Mouse (Mus musculus): ENCODE measurements around the gene Sirt6. TPM values are rescaled to one million over a fixed set of nuclear protein-coding genes. Genes with fewer than 3 reads are reported as not detected.

Sirt6 gene
- total and polyA plus RNA-seq, 3 experiments: 10.5 to 38.2 TPM; not detected in 1

DNA sequence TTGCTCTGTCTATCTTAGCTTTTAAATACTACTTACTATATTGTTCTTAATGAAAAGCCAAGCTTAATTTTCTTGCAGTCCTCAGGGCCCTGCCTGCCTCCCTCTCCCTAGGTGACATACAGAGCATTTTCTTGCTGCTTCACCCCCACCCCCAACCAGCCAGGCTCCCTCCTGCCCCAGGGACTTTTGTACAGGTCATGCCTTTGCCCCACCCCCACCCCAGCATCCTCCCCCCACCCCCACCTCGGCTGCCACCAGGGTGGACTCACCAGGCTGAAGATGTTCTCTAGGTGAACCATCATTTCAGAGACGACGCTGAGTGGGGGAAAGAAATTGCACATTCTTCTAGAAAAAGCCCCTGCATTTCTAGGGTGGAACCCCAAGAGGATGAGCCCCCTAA, 29.3 kb downstream of the Sirt6 start:
- Histone ChIP-seq H3K4me3 (ENCODE audit: control insufficient read depth in 1 of 2, insufficient read depth in 1 of 2, low read depth in 2 of 2, low read length in 2 of 2) (no peak overlapping the region), H3K79me2 (ENCODE audit: control insufficient read depth, insufficient read depth, low read length, poor library complexity) (no peaks in the 10 kb centered on the region; the same call in 1 of the 2 replicates), H3K4me1 (ENCODE audit: control insufficient read depth in 1 of 2, insufficient read depth in 2 of 2, low read length in 2 of 2) (peaks cover 5 to 15% of the 10 kb centered on the region in 2 experiments), H3K27me3 (ENCODE audit: control insufficient read depth in 1 of 2, insufficient read depth in 2 of 2, low read length in 2 of 2) (no peaks in the 10 kb centered on the region), H3K36me3 (ENCODE audit: control insufficient read depth in 1 of 2, insufficient read depth in 2 of 2, low read length in 2 of 2) (peaks cover 0 to 8% of the 10 kb centered on the region in 2 experiments; a peak in 2 of 4 replicates), H3K27ac (ENCODE audit: control insufficient read depth, low read depth, low read length) (no peak overlapping the region), H3K9ac (ENCODE audit: control insufficient read depth, low read depth, low read length, poor library complexity, severe bottlenecking) (no peak overlapping the region), H3K9me3 (replicated peaks; ENCODE audit: insufficient read depth, low read length) (no peaks in the 10 kb centered on the region)
- no peak for TF ChIP-seq MXI1 (IDR thresholded peaks at IDR 0.05; ENCODE audit: low read depth, low read length)
- DNase-seq (ENCODE audit: low read depth, low spot score): no peak

DNA sequence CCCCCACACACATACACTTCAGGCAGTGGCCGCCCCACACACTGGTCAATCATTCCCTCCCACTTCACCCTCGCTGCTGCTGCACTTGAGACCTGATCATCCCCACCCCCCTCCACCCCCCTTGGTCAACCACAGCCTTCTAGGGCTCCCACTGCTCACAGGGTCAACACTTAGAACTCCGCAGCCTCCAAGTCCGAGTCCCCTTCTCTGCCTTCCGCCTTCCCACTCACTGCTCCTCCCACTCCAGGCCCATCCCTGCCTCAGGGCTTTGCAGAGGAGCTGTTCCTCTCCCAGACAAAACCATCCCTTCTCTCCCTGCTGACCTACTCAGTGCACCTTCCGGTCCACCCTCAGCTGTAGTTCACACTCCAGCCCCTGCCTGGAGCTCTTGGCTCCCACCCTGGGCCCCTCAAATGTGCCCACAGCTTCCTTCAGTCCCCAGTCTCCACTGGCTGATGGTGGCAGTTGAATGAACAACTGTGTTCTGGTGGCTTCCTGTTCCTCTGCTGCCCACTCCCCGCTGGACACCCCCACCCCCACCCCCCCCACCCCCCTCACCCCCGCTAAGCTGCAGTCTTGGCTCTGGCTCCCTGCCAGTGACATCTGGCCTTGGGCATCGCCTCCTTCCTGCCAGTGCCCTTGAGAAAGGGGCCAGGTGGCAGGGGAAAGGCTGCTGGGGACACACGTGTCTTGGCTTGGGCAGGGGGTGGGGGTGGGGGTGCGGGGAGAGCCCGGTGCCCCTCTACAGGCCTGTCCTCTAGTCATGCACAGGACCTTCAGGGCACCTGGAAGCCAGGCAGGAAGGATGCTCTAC, 30.3 kb downstream of the Sirt6 start:
- no peak overlapping the region for H3K4me3 ChIP-seq (ENCODE audit: control insufficient read depth in 1 of 2, insufficient read depth in 1 of 2, low read depth in 2 of 2, low read length in 2 of 2)

DNA sequence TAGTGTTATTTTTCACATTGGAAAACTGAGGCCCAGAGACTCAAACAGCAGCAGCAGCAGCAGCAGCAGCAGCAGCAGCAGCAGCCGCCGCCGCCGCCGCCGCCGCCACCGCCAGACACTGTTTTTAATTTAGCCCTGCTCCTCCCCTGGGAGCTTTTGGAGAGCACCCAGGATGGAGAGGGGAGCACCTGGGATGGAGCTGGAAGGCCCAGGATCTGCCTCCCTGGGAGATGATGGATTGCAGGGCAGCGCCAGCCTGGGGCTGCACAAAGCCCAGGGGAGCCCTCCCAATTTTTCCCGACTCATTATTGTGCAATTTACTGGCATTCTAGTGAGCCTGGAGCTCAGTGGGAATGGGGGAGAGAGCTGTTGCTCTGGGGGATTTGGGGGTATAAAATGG, 31.0 kb downstream of the Sirt6 start:
- H3K27me3 ChIP-seq (ENCODE audit: control insufficient read depth in 1 of 2, insufficient read depth in 2 of 2, low read length in 2 of 2): no peaks in the 10 kb centered on the region
- no peaks in the 10 kb centered on the region for H3K9me3 ChIP-seq (replicated peaks; ENCODE audit: insufficient read depth, low read length)
- H3K4me3 ChIP-seq (ENCODE audit: control insufficient read depth in 1 of 2, insufficient read depth in 1 of 2, low read depth in 2 of 2, low read length in 2 of 2): no peak overlapping the region
- peaks cover 0 to 2% of the 10 kb centered on the region in 2 experiments; a peak in 1 of 4 replicates for H3K36me3 ChIP-seq (ENCODE audit: control insufficient read depth in 1 of 2, insufficient read depth in 2 of 2, low read length in 2 of 2)
- DNase-seq (ENCODE audit: low read depth, low spot score): no peak
- H3K79me2 ChIP-seq (ENCODE audit: control insufficient read depth, insufficient read depth, low read length, poor library complexity): no peaks in the 10 kb centered on the region; the same call in 1 of the 2 replicates
- no peak overlapping the region for H3K27ac ChIP-seq (ENCODE audit: control insufficient read depth, low read depth, low read length)
- no peak for TF ChIP-seq MAFK (IDR thresholded peaks at IDR 0.05; ENCODE audit: borderline replicate concordance, low read depth, low read length)
- no peak for TF ChIP-seq RAD21 (IDR thresholded peaks at IDR 0.05; ENCODE audit: low read depth, low read length)
- TF ChIP-seq UBTF (IDR thresholded peaks at IDR 0.05; ENCODE audit: borderline replicate concordance, insufficient read depth, low read depth, low read length): no peak
- TF ChIP-seq USF2 (IDR thresholded peaks at IDR 0.05; ENCODE audit: borderline replicate concordance in 1 of 2, insufficient read depth in 1 of 2, low read depth in 1 of 2, low read length in 2 of 2): no peak
- TF ChIP-seq NRF1 (IDR thresholded peaks at IDR 0.05; ENCODE audit: insufficient read depth, low read depth, low read length, poor library complexity, severe bottlenecking): no peak
- TF ChIP-seq EP300 (IDR thresholded peaks at IDR 0.05; ENCODE audit: low read depth in 1 of 2, low read length in 2 of 2): no peak
- no peak for TF ChIP-seq MYC (IDR thresholded peaks at IDR 0.05; ENCODE audit: low read depth, low read length)
- no peak for TF ChIP-seq E2F4 (IDR thresholded peaks at IDR 0.05; ENCODE audit: borderline replicate concordance, low read depth, low read length)
- H3K9ac ChIP-seq (ENCODE audit: control insufficient read depth, low read depth, low read length, poor library complexity, severe bottlenecking): no peak overlapping the region
- H3K4me1 ChIP-seq (ENCODE audit: control insufficient read depth in 1 of 2, insufficient read depth in 2 of 2, low read length in 2 of 2): peaks cover 5 to 10% of the 10 kb centered on the region in 2 experiments

More for the DNA sequence above, 30.3 kb downstream of the Sirt6 start:
- H3K36me3 ChIP-seq (ENCODE audit: control insufficient read depth in 1 of 2, insufficient read depth in 2 of 2, low read length in 2 of 2): peaks cover 0 to 3% of the 10 kb centered on the region in 2 experiments; a peak in 1 of 4 replicates
- no peaks in the 10 kb centered on the region; the same call in 1 of the 2 replicates for H3K79me2 ChIP-seq (ENCODE audit: control insufficient read depth, insufficient read depth, low read length, poor library complexity)
- no peaks in the 10 kb centered on the region for H3K9me3 ChIP-seq (replicated peaks; ENCODE audit: insufficient read depth, low read length)
- TF ChIP-seq UBTF (IDR thresholded peaks at IDR 0.05; ENCODE audit: borderline replicate concordance, insufficient read depth, low read depth, low read length) (no peak), MEF2A (IDR thresholded peaks at IDR 0.05; ENCODE audit: extremely low read depth, insufficient replicate concordance, low read depth, low read length, poor library complexity, severe bottlenecking) (no peak), ZKSCAN1 (IDR thresholded peaks at IDR 0.05; ENCODE audit: low read depth, low read length) (no peak), JUND (IDR thresholded peaks at IDR 0.05; ENCODE audit: low read depth, low read length) (no peak), RAD21 (IDR thresholded peaks at IDR 0.05; ENCODE audit: low read depth, low read length) (no peak), EP300 (IDR thresholded peaks at IDR 0.05; ENCODE audit: low read depth in 1 of 2, low read length in 2 of 2) (no peak), MYC (IDR thresholded peaks at IDR 0.05; ENCODE audit: low read depth, low read length) (no peak), MAX (IDR thresholded peaks at IDR 0.05; ENCODE audit: low read length) (no peak), NRF1 (IDR thresholded peaks at IDR 0.05; ENCODE audit: insufficient read depth, low read depth, low read length, poor library complexity, severe bottlenecking) (no peak), SMC3 (IDR thresholded peaks at IDR 0.05; ENCODE audit: low read depth, low read length) (no peak), BHLHE40 (IDR thresholded peaks at IDR 0.05; ENCODE audit: borderline replicate concordance, low read depth, low read length) (no peak), USF2 (IDR thresholded peaks at IDR 0.05; ENCODE audit: borderline replicate concordance in 1 of 2, insufficient read depth in 1 of 2, low read depth in 1 of 2, low read length in 2 of 2) (no peak), ZMIZ1 (IDR thresholded peaks at IDR 0.05; ENCODE audit: low read depth, low read length) (no peak), MAFK (IDR thresholded peaks at IDR 0.05; ENCODE audit: borderline replicate concordance, low read depth, low read length) (no peak), USF1 (IDR thresholded peaks at IDR 0.05; ENCODE audit: low read depth, low read length) (no peak)
- no peaks in the 10 kb centered on the region for H3K27me3 ChIP-seq (ENCODE audit: control insufficient read depth in 1 of 2, insufficient read depth in 2 of 2, low read length in 2 of 2)
- peaks cover 5 to 11% of the 10 kb centered on the region in 2 experiments for H3K4me1 ChIP-seq (ENCODE audit: control insufficient read depth in 1 of 2, insufficient read depth in 2 of 2, low read length in 2 of 2)
- no peak for DNase-seq (ENCODE audit: low read depth, low spot score)
- H3K9ac ChIP-seq (ENCODE audit: control insufficient read depth, low read depth, low read length, poor library complexity, severe bottlenecking): no peak overlapping the region
- no peak overlapping the region for H3K27ac ChIP-seq (ENCODE audit: control insufficient read depth, low read depth, low read length)
